ENCODE assay signal across 7 mouse cellular contexts in the genomic region with DNA sequence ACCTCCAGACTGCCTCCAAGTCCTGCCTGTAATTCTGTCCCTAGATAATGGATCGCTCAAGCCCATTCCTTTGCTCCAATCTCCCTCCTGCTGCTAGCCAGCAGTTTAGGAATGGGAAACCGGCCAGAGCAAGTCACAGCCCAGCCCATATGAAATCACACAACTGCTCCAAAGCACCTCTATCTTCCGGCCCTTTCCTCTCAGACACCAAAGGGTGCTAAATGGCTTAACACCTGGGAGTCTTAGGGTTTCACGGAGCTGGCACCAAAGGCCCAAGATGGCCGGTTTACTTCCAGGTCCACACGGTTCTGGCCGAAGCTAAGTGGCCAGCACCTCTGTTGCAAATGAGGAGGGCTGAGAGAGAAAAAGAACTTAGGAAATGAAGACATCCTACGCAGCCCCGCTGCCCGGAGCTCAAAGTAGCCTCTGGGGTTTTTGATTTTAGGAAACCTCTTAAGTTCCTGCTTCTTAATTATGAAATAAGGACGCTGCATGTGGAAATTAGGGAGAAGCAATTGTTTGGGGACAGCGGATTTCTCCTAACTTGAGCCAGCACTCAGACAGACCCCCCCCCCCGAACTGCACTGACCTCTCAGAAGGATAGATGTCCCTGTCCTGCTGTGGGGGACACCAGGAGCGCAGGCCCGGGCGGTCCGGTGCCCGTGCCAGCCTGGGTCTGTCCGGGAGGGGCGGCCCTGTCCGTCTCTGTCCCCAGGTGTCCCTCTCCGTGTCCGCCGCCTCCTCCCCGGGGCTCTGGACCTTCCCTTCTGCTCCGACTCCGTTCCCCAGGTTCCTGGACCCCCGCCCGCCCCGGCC. TPM values are rescaled to one million over a fixed set of nuclear protein-coding genes. Genes with fewer than 3 reads are reported as not detected.
A peak's percentile ranks its signal among the peaks of the same experiment; 100 is the strongest.
DNase-seq lines count a peak whose midpoint lies in the region; ATAC-seq and TF ChIP-seq lines count a peak whose summit lies in the region.

No protein-coding gene starts in this region.

- peak overlapping the region; percentile 73 to 79 for H3K4me3 ChIP-seq in ES-E14 (ENCODE audit: insufficient read depth in 1 of 2, low read depth in 1 of 2, low read length in 2 of 2, poor library complexity in 1 of 2, severe bottlenecking in 1 of 2)
- H3K4me3 ChIP-seq in gastrocnemius, adult 2 months, result peak overlapping the region; percentile 96
- H3K4me3 ChIP-seq in intestine, embryonic 14.5 days (ENCODE audit: low read depth, low read length), result peak overlapping the region; percentile 81
- H3K4me3 ChIP-seq in small intestine, adult 2 months (ENCODE audit: low read depth, low read length), result peak overlapping the region; percentile 74

- H3K9ac ChIP-seq in ES-E14 (ENCODE audit: insufficient read depth, low read depth, low read length, poor library complexity, severe bottlenecking), result peak overlapping the region; percentile 80
- peak overlapping the region; percentile 71 for H3K9ac ChIP-seq in intestine, embryonic 14.5 days (ENCODE audit: low read length)

- TF ChIP-seq CTCF in gastrocnemius, adult 2 months (IDR thresholded peaks at IDR 0.05), result no peak
- TF ChIP-seq CTCF in small intestine, adult 2 months (IDR thresholded peaks at IDR 0.05; ENCODE audit: extremely low read depth, insufficient read length, insufficient replicate concordance, low read depth, low read length), result no peak

- DNase-seq in ES-E14 (ENCODE audit: low read depth, low spot score), result no peak
- peak; percentile 72 for DNase-seq in adrenal gland, postnatal 14 days
- DNase-seq in gastrocnemius, adult 2 months, result peak; percentile 64
- DNase-seq in intestine, embryonic 14.5 days (ENCODE audit: low spot score), result no peak
- peak; percentile 47 to 52 for DNase-seq in lung, adult 18-20 months
- DNase-seq in yolk sac, embryonic 10.5 days (ENCODE audit: low spot score), result no peak

- WGBS in intestine, embryonic 14.5 days, result 5% methylated on average over 22 of the region's 30 CpGs
- 3% methylated on average over 30 of the region's 30 CpGs for WGBS in small intestine, adult 2 months

- peaks cover 12 to 13% of the 10 kb centered on the region in 2 experiments for H3K4me1 ChIP-seq in ES-E14 (ENCODE audit: control insufficient read depth in 2 of 2, insufficient read depth in 2 of 2, low read length in 2 of 2, poor library complexity in 1 of 2)
- peaks cover 21% of the 10 kb centered on the region for H3K4me1 ChIP-seq in intestine, embryonic 14.5 days (replicated peaks; ENCODE audit: control insufficient read depth, insufficient read depth, low read length)
- H3K4me1 ChIP-seq in small intestine, adult 2 months (ENCODE audit: control insufficient read depth, insufficient read depth, insufficient read length, low read length), result peaks cover 14% of the 10 kb centered on the region

- TF ChIP-seq POLR2A in small intestine, adult 2 months (IDR thresholded peaks at IDR 0.05; ENCODE audit: low read depth, low read length), result no peak

- peak overlapping the region; percentile 98 for H3K27ac ChIP-seq in ES-E14 (ENCODE audit: insufficient read depth, low read depth, low read length, poor library complexity, severe bottlenecking)
- peak overlapping the region; percentile 94 for H3K27ac ChIP-seq in gastrocnemius, adult 2 months
- 0 out of 2 replicates have a peak overlapping the region, but pooled peaks have one; percentile 43 for H3K27ac ChIP-seq in intestine, embryonic 14.5 days (ENCODE audit: low read depth)
- 0 out of 2 replicates have a peak overlapping the region, but pooled peaks have one; percentile 5 for H3K27ac ChIP-seq in small intestine, adult 2 months (ENCODE audit: insufficient read depth, low read depth, low read length)

- no peaks in the 10 kb centered on the region for H3K27me3 ChIP-seq in intestine, embryonic 14.5 days (replicated peaks; ENCODE audit: control insufficient read depth, insufficient read depth, low read length)
- H3K27me3 ChIP-seq in small intestine, adult 2 months (ENCODE audit: control insufficient read depth, insufficient read depth, low read length), result no peaks in the 10 kb centered on the region

- H3K9me3 ChIP-seq in ES-E14 (ENCODE audit: control insufficient read depth, insufficient read depth, low read depth, low read length), result no peaks in the 10 kb centered on the region
- H3K9me3 ChIP-seq in intestine, embryonic 14.5 days (ENCODE audit: control insufficient read depth, low read length), result no peaks in the 10 kb centered on the region

- ATAC-seq in intestine, embryonic 14.5 days (replicated peaks; ENCODE audit: low FRiP score, low TSS enrichment, low read depth), result peak; percentile 62

- intact Hi-C loops in gastrocnemius, adult 2 months (cut with DNase I), result loop anchor here (5.0 kb wide), 1 partner anchor 45 kb away; no protein-coding TSS in a partner anchor

- in situ Hi-C loops in ES-E14 (cut with MboI; ENCODE audit: low sequenced_read_pairs in 2 of 2, unreplicated experiment in 2 of 2), result no loop called here

- peak overlapping the region; percentile 81 for H3K4me2 ChIP-seq in intestine, embryonic 14.5 days (ENCODE audit: low read length)

- H3K36me3 ChIP-seq in ES-E14 (ENCODE audit: control insufficient read depth, insufficient read depth, low read length, poor library complexity, severe bottlenecking), result peaks cover 3% of the 10 kb centered on the region; the same call in 1 of the 2 replicates
- no peaks in the 10 kb centered on the region for H3K36me3 ChIP-seq in intestine, embryonic 14.5 days (ENCODE audit: control insufficient read depth, insufficient read depth, low read length)
- H3K36me3 ChIP-seq in small intestine, adult 2 months (ENCODE audit: control insufficient read depth, insufficient read depth, low read length), result no peaks in the 10 kb centered on the region

TF ChIP-seq in ES-E14, 5 proteins besides CTCF, POLR2A, EP300 and RAD21:
- TF ChIP-seq CHD2 (IDR thresholded peaks at IDR 0.05; ENCODE audit: low read depth, low read length), result no peak
- TF ChIP-seq ZC3H11A (IDR thresholded peaks at IDR 0.05; ENCODE audit: borderline replicate concordance, low read depth, low read length), result no peak
- TF ChIP-seq MAFK (IDR thresholded peaks at IDR 0.05; ENCODE audit: insufficient read depth, low read depth, low read length), result no peak
- no peak; the same call in 1 of the 2 replicates for TF ChIP-seq HCFC1 (IDR thresholded peaks at IDR 0.05; ENCODE audit: borderline replicate concordance, insufficient read depth, low read length)
- TF ChIP-seq ZNF384 (IDR thresholded peaks at IDR 0.05; ENCODE audit: low read depth, low read length), result no peak

RNA-seq across cellular contexts. Expression of a gene that starts 0.5 kb away (rescaled TPM):
- 122 and 158 TPM in 2 replicates for total RNA-seq in ES-E14 (2012; rRNA removed)
- 45.1 and 45.2 TPM in 2 replicates for total RNA-seq in adrenal gland, postnatal 14 days (2021)
- 10 to 100 TPM in 1 of 2 experiments, 1 to 10 TPM in 1; 9.8 to 12.6 TPM for total RNA-seq in gastrocnemius, adult 2 months (2021)
- polyA plus RNA-seq in intestine, embryonic 14.5 days (2014; fragmentation: Nextera tagmentation; extraction: Ambion mirVana), result 15.9 and 16.4 TPM in 2 replicates
- polyA plus RNA-seq in small intestine, adult 2 months (2012; rRNA removed), result 10.3 and 14.2 TPM in 2 replicates

RNA-seq across cellular contexts. Expression of a gene that starts 42.9 kb away (rescaled TPM):
- total RNA-seq in ES-E14 (2012; rRNA removed), result 34.0 and 54.5 TPM in 2 replicates
- 20.0 and 21.2 TPM in 2 replicates for total RNA-seq in adrenal gland, postnatal 14 days (2021)
- 10 to 100 TPM; 10.3 to 18.0 TPM for total RNA-seq in gastrocnemius, adult 2 months (2021)
- polyA plus RNA-seq in intestine, embryonic 14.5 days (2014; fragmentation: Nextera tagmentation; extraction: Ambion mirVana), result 47.5 and 48.1 TPM in 2 replicates
- 7.1 and 17.8 TPM in 2 replicates for polyA plus RNA-seq in small intestine, adult 2 months (2012; rRNA removed)

RNA-seq across cellular contexts. Expression of a gene that starts 43.2 kb away (rescaled TPM):
- total RNA-seq in ES-E14 (2012; rRNA removed), result 0.76 and 1.3 TPM in 2 replicates
- 0.11 and 0.38 TPM in 2 replicates for total RNA-seq in adrenal gland, postnatal 14 days (2021)
- total RNA-seq in gastrocnemius, adult 2 months (2021), result under 1 TPM in 1 of 2 experiments, not detected in 1; 0.03 TPM
- 0.19 and 0.34 TPM in 2 replicates for polyA plus RNA-seq in intestine, embryonic 14.5 days (2014; fragmentation: Nextera tagmentation; extraction: Ambion mirVana)
- polyA plus RNA-seq in small intestine, adult 2 months (2012; rRNA removed), result 0.11 and 0.24 TPM in 2 replicates

RNA-seq across cellular contexts. Expression of a gene that starts 48.4 kb away (rescaled TPM):
- total RNA-seq in ES-E14 (2012; rRNA removed), result 34.0 and 51.7 TPM in 2 replicates
- total RNA-seq in adrenal gland, postnatal 14 days (2021), result 42.6 and 46.6 TPM in 2 replicates
- 10 to 100 TPM in 1 of 2 experiments, 1 to 10 TPM in 1; 6.9 to 14.2 TPM for total RNA-seq in gastrocnemius, adult 2 months (2021)
- 17.8 and 18.4 TPM in 2 replicates for polyA plus RNA-seq in intestine, embryonic 14.5 days (2014; fragmentation: Nextera tagmentation; extraction: Ambion mirVana)
- polyA plus RNA-seq in small intestine, adult 2 months (2012; rRNA removed), result 5.6 and 8.8 TPM in 2 replicates

RNA-seq across cellular contexts. Expression of a gene that starts 48.7 kb away (rescaled TPM):
- total RNA-seq in ES-E14 (2012; rRNA removed), result 32.5 and 49.1 TPM in 2 replicates
- total RNA-seq in adrenal gland, postnatal 14 days (2021), result 9.7 and 12.0 TPM in 2 replicates
- total RNA-seq in gastrocnemius, adult 2 months (2021), result 1 to 10 TPM; 4.7 to 5.0 TPM
- polyA plus RNA-seq in intestine, embryonic 14.5 days (2014; fragmentation: Nextera tagmentation; extraction: Ambion mirVana), result 5.2 and 5.3 TPM in 2 replicates
- 2.7 and 2.8 TPM in 2 replicates for polyA plus RNA-seq in small intestine, adult 2 months (2012; rRNA removed)

Comparison
In these comparisons a context has a peak if more than half of its experiments do, and no peak if none do; other contexts are left out.
1. DNase-seq: peak in adrenal gland, postnatal 14 days (single experiment), gastrocnemius, adult 2 months (single experiment) and lung, adult 18-20 months (2 of 2); none in ES-E14 (single experiment), intestine, embryonic 14.5 days (single experiment) and yolk sac, embryonic 10.5 days (single experiment).
2. H3K27ac ChIP-seq: peak in every context shown above with its lines; median percentile 98 in ES-E14; 94 in gastrocnemius, adult 2 months; 43 in intestine, embryonic 14.5 days; 5 in small intestine, adult 2 months.
3. Peak in every context shown above with its lines, with median percentiles within 50 percentile points of each other: H3K4me3 ChIP-seq.